Mouse (Mus musculus): ENCODE results near the gene Kif28. TPM values are rescaled to one million over a fixed set of nuclear protein-coding genes. Genes with fewer than 3 reads are reported as not detected.

Kif28 gene
- not detected in 4 replicates for total RNA-seq (2023)

GRCm38 (mm10) chr1:179745171-179745570 lies at the start of gene Kif28:
Gene Kif28 (minus strand): TSS chr1:179745271.

GRCm38 (mm10) chr1:179668013-179668805 lies 76.9 kb downstream of the Kif28 start, which contains the start of gene Sccpdh:
Gene Sccpdh (plus strand): TSS chr1:179668210.

Other genes starting within 250 kb of the Kif28 start
- gene Smyd3, start 227.2 kb downstream of the Kif28 start, total RNA-seq (2023), result 32.3 to 44.1 TPM (median 36.5 TPM) in 4 replicates
- gene Tfb2m, start 199.0 kb downstream of the Kif28 start, total RNA-seq (2023), result 32.8 to 40.3 TPM (median 37.1 TPM) in 4 replicates
- gene Cnst, start 198.9 kb downstream of the Kif28 start, total RNA-seq (2023), result 24.6 to 28.0 TPM (median 26.0 TPM) in 4 replicates
- gene Sccpdh, start 77.1 kb downstream of the Kif28 start, total RNA-seq (2023), result 2.5 to 5.7 TPM (median 4.2 TPM) in 4 replicates
- gene Gm10518, start 58.1 kb upstream of the Kif28 start, total RNA-seq (2023), result not detected in 4 replicates
- gene Ahctf1, start 58.4 kb upstream of the Kif28 start, total RNA-seq (2023), result 137 to 153 TPM (median 145 TPM) in 4 replicates
- 0.81 to 1.2 TPM (median 0.85 TPM) in 4 replicates for gene Cdc42bpa, start 215.2 kb upstream of the Kif28 start, total RNA-seq (2023)

Measured in B cell, adult 62 days (primary cell).